Mouse (Mus musculus) layer of hippocampus, postnatal 25 days (tissue): Measurements from ENCODE around the gene Epx. TPM values are rescaled to one million over a fixed set of nuclear protein-coding genes. Genes with fewer than 3 reads are reported as not detected.

Source experiments
- DNase-seq, 2 experiments: peaks; one replicate each; pipeline ENCODE4 v3.0.0; 2022; ENCODE audit warnings: mixed read lengths in 2 of 2, low spot score in 1 of 2; ENCODE audit errors: extremely low spot score in 1 of 2
- total RNA-seq, 2 experiments: library from RNA; stranded (reverse); gene quantifications; 2 replicates each; pipeline ENCODE4 v1.2.3; 2021

Epx gene
- total RNA-seq: under 1 TPM; 0.10 to 0.21 TPM

DNA sequence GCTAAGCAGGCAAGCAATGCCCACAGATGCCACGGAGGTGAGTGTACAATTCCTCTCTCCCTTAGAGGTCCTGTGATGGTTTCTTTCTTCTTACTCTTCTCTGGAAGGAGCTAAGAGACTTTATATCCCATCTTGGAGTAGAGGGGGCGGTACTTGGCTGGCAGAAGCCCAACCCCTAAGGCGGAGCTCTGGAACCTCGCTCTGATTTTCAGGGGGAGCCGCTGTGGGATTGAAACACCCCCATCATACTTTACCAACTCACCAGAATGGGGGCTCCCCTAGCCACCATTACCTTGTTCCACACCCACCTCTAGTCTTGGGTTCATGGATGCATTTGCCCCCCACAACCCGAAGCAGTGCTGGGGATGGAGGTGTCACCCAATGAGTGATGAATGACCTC, at the start of gene Epx:
TSS of gene Epx (minus strand) at position 101 of the 400 bp plus-strand sequence.
- no peak for DNase-seq

- DNase-seq: no peak
Measured at GRCm38 (mm10) chr11:87920966-87921365, 45.6 kb upstream of the Epx start, which contains the start of gene Olfr464. Olfr464 (minus strand) TSS chr11:87920967.

DNA sequence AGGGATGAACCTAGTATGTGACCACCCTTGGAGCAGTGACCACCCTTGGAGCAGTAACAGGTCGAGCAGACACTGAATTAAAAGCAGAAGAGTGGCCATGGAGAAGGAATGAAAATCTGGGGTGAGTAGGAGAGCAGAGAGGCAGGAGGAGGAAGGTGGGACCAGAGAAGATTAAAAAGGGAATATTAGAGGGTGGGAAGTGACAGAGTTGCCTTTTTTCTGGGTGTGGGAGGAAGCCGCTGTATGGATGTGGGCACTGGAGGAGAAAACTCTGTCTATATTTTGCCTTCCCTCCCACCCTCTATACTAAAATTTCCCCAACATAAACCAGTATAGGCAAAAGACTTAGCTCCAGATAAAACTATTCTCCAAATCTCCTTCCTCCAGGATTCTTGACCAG, 45.0 kb upstream of the Epx start:
- no peak for DNase-seq

DNA sequence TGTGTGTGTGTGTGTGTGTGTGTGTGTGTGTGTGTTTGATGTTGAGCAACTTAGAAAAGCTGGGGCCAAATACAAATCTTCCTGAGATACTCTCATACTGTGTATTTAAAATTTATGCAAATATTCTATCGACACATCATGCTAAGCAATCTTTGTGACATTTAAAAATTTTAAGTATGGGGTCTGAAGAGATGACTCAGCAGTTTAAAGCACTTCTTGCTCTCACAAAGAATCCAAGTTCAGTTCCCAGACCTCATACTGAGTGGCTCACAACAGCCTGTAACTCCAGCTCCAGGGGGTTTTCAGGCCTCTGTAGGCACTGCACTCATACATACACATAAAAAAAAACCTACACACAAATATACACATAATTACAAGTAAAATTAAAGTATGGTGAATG, 40.7 kb upstream of the Epx start:
- DNase-seq: no peak

GRCm38 (mm10) chr11:87904331-87904730, 29.0 kb upstream of the Epx start:
- DNase-seq: no peak

DNA sequence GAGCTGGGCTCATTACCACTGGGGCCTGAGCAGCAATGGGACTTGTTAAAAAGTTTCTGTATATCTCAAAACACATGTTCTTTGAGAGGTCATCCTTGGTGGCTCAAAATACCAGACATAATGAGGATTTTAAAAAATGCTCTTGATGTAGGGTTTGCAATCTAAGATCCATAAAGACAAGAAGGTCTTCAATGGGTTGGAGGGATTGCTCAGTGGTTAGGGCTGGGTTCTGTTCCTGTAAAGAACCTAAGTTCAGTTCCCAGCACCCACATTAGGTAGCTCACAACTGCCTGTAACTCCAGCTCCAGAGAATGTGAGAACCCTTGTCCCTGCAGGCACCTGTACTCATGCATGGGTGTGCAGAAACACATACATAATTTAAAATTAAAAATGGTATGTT, 22.0 kb upstream of the Epx start, which contains the start of gene Olfr463:
TSS of gene Olfr463 (minus strand) at position 101 of the 400 bp plus-strand sequence.
- no peak for DNase-seq

DNA sequence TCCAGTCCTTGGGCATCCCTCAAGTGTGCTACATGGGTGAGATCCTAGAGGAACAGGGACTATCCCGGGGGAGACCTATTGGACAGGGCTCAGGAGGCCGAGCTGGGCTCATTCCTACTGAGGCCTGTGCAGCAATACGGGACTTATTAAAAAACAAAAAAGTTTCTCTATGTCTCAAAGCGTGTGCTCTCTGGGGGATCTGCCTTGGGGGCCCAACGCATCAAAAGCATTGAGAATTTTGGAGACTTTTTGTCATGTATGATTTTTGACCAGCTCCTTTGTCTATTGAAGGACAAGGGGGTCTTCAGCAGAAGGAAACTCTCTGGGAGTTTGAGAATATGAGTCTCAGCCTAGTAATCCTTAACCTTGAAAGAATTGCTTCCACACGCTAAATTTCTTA, 16.8 kb upstream of the Epx start, which contains the start of gene Olfr462:
TSS of gene Olfr462 (minus strand) at position 101 of the 400 bp plus-strand sequence.
- DNase-seq: no peak

DNA sequence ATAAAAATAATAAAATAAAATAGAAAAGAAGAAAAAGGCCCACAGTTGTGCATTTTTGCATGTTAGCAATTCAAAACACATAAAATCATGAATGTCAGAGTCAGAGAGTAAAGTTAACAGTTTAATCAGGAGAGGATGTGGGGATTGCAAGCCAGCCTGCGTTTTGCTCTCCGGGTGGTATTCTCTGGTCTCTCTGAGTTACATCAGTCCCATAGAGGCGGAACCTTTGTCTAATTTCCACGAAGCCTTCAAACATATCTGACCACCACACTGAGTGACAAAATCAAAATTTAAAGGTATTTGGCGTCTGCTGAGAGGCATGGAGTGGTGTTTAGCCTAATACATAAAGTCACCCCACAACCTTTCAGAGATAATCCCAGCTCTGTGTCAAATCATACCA, 9.5 kb upstream of the Epx start:
- DNase-seq: no peak

DNA sequence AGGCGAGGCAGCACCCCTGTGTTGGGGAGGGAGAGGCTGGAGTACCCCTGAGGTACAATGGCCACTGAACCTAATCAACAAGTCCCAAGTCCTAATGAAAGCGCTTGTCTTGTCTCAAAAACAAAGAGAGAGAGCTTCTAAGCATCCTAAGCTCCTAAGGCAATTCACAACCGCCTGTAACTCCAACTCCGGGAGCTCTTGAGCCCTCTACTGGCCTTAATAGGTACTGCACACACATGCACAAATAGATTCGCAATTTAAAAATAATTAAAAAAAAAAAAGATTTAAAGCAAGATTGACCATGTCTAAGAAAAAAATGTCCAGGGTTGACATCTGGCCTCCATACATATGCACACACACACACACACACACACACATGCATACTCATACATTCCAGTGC, 8.2 kb upstream of the Epx start:
- no peak for DNase-seq

DNA sequence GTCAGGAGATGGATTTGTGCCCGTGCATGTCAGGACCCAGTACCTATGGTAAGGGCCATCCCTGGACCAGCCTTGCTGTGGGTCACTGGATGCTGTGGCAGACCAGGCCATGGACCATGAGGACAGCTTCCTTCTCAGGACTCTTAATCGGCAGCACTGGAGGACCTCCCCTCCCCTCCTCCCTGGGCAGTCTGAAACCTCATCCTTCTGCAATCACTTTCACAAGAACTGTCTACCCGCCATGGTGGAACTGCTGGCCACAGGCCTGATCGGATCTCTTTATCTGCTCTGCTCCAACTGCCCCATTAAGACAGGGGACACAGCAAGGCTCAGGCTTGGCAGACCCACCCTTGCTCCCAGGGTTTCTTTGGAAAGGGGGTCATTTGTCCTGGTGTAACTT, 6.4 kb upstream of the Epx start:
- DNase-seq: no peak

DNA sequence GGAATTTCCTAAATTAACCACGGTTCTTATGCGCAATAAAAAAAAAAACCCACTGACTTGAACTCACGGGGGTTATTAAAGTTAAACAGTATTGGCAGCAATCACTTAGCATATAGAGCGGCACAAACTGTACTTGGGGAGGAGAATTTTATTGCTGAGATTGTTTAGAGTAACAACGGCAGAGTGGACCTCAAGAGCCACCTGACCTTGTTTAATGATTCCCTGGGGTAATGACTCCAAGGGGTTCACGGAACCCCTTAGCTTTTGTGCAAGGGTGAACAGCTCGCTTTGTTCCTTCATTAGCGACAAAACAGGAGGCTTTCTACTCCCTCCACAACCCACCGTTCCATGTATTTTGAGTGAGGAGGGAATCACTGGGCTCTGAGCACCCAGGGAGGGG, 4.5 kb upstream of the Epx start:
- DNase-seq: no peak

- DNase-seq: no peak
Measured at GRCm38 (mm10) chr11:87871766-87872165, 3.6 kb downstream of the Epx start.

DNA sequence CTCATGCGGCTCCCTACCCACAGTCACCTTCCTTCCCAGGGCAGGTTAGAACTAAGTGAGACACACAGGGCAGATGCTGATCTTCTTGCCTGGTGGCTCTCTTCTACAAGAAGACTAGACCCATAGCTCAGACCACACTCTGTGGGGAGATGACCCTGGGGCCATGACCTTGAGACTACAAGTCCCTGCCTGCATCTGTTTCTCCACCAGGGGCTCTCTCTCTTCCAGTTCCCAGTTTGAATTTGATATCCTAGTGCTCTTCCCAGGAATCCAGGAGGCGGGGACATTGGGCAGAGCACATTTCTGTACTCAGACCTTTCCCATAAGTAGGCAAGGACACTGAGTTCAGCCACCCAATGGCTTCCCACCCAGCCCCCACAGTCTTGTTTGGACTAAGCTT, 5.2 kb downstream of the Epx start:
- no peak for DNase-seq

DNA sequence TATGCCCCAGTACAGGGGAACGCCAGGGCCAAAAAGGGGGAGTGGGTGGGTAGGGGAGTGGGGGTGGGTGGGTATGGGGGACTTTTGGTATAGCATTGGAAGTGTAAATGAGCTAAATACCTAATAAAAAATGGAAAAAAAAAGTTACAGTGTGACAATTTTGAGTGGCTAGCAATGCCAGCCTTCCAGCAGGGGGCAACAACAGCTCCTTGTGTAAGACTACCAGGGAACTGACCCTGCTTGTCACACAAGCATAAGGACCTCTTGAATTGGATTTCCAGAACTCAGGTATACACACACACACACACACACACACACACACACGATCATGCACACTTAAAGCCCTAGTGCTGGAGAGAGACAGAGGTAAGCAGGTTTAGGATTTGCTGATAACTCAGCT, 8.4 kb downstream of the Epx start:
- DNase-seq: peak in 1 of 2 experiments; percentile 45

DNA sequence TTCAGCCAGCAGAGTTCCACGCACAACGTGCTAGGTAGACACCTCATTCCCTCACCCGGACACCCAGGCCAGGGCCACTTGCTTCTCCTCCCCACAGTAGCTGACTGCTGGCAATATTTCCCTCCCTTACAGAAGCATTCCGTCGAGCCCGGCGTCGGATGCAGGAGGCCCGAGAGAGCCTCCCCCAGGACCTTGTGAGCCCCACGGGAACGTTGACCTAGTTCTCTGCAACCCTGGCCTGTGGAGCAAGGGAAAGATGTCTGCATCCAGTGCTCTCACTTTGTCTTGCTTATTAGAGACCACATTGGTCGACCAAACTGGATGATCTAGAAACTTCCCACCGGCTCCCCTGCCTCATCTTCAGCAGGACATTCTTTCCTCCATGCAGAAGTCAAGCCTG, 12.5 kb downstream of the Epx start:
- DNase-seq: no peak

DNA sequence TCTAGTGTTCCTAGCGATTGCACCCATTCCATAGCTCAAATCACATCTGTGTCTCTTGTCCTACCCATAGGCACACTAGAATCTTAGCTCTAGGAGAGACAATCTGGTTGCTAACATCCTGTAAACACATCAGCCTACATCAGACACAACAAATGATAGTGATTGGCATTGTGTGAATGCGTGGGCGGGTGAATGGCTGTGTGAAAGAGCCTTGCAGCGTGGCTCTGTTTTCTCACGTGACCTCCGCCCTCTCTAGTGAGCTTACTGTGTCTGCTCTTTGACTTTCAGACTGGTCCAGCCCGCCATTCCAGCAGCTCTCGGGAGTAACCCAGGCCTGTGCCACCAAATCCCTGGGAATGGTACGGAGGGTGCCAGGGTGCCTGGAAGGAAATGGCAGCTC, 14.9 kb downstream of the Epx start:
- DNase-seq: no peak

GRCm38 (mm10) chr11:87859273-87859672, 16.1 kb downstream of the Epx start:
- no peak for DNase-seq

DNA sequence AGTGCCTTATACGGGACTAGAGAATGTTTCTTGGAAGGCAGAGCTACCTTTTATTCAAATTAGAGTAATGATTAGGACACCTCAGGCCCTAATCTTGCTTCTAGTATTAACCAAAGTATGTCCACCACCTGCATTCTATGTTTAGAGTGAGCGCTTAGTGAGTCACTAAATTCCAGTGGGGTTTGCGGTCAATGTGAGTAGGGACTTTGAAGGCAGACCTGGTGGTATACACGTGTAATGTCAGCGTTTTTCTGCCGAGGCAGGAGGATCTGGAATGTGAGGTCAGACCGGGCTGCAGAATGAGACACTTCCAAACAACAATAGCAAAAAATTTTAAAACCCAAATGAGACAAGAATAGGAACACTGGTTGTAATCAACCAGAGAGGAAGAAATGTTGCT, 20.8 kb downstream of the Epx start:
- no peak for DNase-seq

DNA sequence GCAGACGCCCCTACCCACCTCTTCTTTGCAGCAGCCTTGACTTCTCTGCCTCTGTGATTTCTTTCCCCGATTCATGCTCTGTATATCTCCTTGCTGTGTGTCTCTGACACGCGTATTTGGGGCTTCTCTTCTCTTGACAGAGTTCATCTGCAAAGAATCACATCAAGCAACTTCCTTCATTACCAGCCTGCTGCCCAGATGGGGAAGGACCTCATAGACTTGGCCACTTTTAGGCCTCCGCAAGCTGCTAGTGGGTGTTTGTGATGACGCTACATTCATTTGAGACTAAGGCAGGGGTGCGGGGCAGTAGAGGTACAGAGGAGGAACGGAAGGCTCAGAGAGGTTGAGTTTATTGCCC, 21.8 kb downstream of the Epx start:
- peak; percentile 18 to 19 for DNase-seq

DNA sequence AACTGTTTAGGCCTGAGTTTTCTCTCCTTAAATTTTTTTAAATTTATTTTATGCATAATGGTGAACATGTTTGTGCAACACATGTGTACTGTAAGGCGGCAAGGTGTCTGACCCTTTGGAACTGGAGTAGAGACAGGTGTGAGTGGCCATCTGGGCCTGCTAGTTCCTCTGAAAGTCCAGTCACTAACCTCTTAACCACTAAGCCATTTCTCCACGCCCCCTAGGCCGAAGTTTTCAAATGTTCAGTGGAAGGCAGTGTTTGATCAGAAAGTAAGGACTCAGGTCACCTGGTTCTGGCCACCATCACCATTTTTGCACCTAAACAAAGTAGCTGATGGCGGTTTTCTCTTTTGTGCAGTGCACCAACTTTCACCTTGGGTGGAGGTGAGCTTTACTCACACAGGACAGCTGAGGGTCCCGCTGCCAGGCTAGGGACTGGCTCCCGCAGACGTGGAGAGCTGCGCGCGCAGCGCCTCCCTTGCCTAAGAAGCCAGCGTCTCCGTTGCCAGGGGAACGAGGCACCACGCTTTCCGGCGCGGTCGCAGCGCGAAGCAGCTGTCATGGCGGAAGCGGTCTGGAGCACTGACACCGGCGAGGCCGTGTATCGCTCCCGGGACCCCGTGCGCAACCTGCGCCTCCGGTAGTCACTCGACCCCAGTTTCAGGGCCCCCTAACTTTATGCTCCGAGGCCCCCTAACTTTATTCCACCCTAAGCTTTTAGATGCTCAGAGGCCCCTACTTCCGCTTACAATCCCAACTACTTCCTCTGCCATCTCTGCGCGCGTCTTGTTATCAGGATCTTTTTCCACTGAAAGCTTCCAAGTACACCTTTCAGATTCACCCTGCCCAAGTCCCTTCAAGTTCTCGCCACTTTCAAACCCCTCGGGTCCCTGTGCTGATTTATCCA, 22.4 kb downstream of the Epx start, which contains the start of gene Mks1:
TSS of gene Mks1 (plus strand) at position 526 of the 907 bp plus-strand sequence.
- peak; percentile 82 to 89 for DNase-seq

GRCm38 (mm10) chr11:87847884-87848283, 27.5 kb downstream of the Epx start:
- DNase-seq: no peak

DNA sequence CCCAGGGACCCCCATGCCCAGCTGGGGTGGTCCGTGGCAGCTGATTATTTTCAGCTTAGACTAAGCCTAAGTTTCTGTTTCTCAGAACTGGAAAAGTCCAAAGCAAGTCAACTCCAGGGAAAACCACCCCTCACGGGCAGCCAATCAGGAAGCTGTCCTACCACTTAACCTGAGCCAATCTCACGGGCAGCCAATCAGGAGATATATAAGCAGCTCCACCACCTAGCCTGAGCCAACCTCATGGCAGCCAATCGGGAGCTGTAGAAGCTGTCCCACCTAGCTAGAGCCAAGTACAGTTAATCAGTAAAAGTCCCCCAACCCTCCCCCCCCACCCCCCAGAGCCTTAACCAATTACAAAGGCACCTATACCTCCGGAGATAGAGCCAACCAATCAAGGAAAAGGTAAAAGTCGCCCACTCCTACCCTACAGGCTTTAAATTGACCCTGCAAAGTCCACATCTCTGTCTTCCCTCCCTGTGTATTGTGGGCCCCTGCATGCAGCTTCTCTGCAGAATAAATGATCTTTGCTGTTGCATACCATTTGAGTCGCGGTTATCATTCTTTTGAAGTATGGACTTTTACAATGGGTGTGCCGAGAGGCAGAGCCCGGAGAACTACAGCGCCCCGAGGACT, 28.3 kb downstream of the Epx start:
- DNase-seq: no peak
